Mouse (Mus musculus) neural tube, embryonic 12.5 days (tissue): ENCODE results near the gene Khdc3. TPM values are rescaled to one million over a fixed set of nuclear protein-coding genes. Genes with fewer than 3 reads are reported as not detected.
"Not testable (repeated sequence)": the region's sequence is repeated elsewhere in the genome, so short reads cannot be mapped to it uniquely, and the experiment has no call there.

Source experiments
- ATAC-seq: fragments of 200-750 bp; cut with Nextera tagmentation; 2 replicates; pipeline ENCODE4 v1.8.0; 2017; ENCODE audit warnings: low read depth, mild to moderate bottlenecking, moderate TSS enrichment, moderate library complexity; ENCODE audit not compliant: low FRiP score
- H3K27ac ChIP-seq: fragments of 300-500 bp; sonication (generic); 2 replicates; pipeline ENCODE4 v1.5.1; 2016
- H3K27me3 ChIP-seq: fragments of 300-500 bp; sonication (generic); replicated peaks from 2 replicates; pipeline ENCODE4 v1.6.1; 2016; ENCODE audit warnings: mild to moderate bottlenecking
- H3K36me3 ChIP-seq: fragments of 300-500 bp; sonication (generic); 2 replicates; pipeline ENCODE4 v1.6.1; 2016; ENCODE audit warnings: mild to moderate bottlenecking
- H3K4me1 ChIP-seq: fragments of 300-500 bp; sonication (generic); 2 replicates; pipeline ENCODE4 v1.6.1; 2016
- H3K4me2 ChIP-seq: fragments of 300-500 bp; sonication (generic); replicated peaks from 2 replicates; pipeline ENCODE4 v1.6.1; 2016; ENCODE audit warnings: mild to moderate bottlenecking
- H3K4me3 ChIP-seq: fragments of 300-500 bp; sonication (generic); 2 replicates; pipeline ENCODE4 v1.5.1; 2016
- H3K9ac ChIP-seq: fragments of 300-500 bp; sonication (generic); 2 replicates; pipeline ENCODE4 v1.6.1; 2016; ENCODE audit warnings: mild to moderate bottlenecking
- H3K9me3 ChIP-seq: fragments of 300-500 bp; sonication (generic); 2 replicates; pipeline ENCODE4 v1.6.1; 2016; ENCODE audit warnings: mild to moderate bottlenecking
- WGBS: fragments of 180-500 bp; shearing (Covaris S2); methylation state at CpG from one replicate; pipeline ENCODE4 v1.1.7; 2016; 5-methylcytosine and 5-hydroxymethylcytosine counted together
- polyA plus RNA-seq: library from polyadenylated mRNA; unstranded; fragments of >200 nt; fragmentation: Nextera tagmentation; extraction: Ambion mirVana; gene quantifications from 2 replicates; pipeline ENCODE4 v1.2.1, GENCODE M21; 2016

Gene Khdc3
- polyA plus RNA-seq, 1 experiment from 2014 or later = not detected

DNA sequence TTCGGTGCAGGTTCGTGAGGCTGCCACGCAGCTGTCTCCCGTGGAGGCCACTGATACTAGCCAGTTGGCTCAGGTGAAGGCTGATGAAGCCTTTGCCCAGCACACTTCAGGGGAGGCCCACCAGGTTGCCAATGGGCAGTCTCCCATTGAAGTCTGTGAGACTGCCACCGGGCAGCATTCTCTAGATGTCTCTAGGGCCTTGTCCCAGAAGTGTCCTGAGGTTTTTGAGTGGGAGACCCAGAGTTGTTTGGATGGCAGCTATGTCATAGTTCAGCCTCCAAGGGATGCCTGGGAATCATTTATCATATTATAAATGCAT lies 2.2 kb downstream of the Khdc3 start:
- no peak overlapping the region for H3K27ac ChIP-seq

DNA sequence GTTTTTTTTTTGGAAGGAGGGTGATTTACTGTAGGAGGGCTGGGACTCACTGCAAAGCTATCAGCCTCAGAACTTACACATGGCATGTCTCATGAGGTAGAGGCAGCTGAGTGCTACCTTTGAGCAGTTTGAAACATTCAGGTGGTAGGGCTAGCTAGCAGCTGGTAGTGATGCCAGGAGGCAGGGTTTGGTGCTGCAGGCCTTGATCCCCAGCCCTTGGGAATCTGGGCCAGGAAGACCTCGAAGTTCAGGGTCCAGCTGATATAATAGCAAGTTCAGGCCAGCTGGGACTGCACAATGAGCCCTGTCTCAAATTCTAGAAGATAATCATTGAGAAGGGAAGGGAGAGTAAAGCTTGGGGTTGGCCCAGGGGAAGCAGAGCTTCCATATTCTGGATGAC lies 3.5 kb downstream of the Khdc3 start:
- Histone ChIP-seq H3K27ac (no peak overlapping the region), H3K9ac (no peak overlapping the region), H3K36me3 (no peaks in the 10 kb centered on the region), H3K4me2 (no peak overlapping the region), H3K9me3 (no peaks in the 10 kb centered on the region), H3K4me3 (no peak overlapping the region), H3K4me1 (peaks cover 11% of the 10 kb centered on the region; the same call in 1 of the 2 replicates), H3K27me3 (peaks cover 36% of the 10 kb centered on the region)
- WGBS = 74% methylated on average over 1 of the region's 1 CpGs
- no peak for ATAC-seq

More for the DNA sequence above, 2.2 kb downstream of the Khdc3 start:
- Histone ChIP-seq H3K4me2 (peak overlapping the region; percentile 90), H3K4me3 (peak overlapping the region; percentile 46), H3K36me3 (no peaks in the 10 kb centered on the region), H3K9me3 (no peaks in the 10 kb centered on the region), H3K4me1 (peaks cover 11% of the 10 kb centered on the region; the same call in 1 of the 2 replicates), H3K27me3 (peaks cover 36% of the 10 kb centered on the region), H3K9ac (peak overlapping the region; percentile 66)
- ATAC-seq = 0 out of 2 replicates have a peak, but pooled peaks have one; percentile 21
- WGBS = 49% methylated on average over 5 of the region's 5 CpGs

DNA sequence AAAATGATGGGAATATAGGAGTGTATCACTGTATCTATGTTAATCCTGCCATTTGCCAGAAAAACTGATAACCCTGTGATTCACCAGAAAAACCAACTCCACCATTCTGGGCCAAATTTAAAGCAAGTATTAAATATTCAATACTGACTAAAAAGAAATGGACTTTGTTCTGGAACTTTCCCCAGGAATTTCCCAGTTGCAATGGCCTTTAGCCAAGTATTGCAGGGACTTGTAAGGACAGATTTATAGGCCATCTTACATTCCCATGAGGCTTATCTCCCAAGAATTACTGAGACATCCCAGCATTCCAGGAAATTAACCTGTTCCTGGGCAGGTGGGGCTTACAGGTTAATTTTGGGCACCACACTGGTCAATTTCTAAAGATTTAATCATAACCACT lies 4.1 kb downstream of the Khdc3 start:
- Histone ChIP-seq H3K4me2 (no peak overlapping the region), H3K9me3 (no peaks in the 10 kb centered on the region), H3K4me1 (peaks cover 11% of the 10 kb centered on the region; the same call in 1 of the 2 replicates), H3K27ac (no peak overlapping the region), H3K27me3 (peaks cover 36% of the 10 kb centered on the region), H3K36me3 (no peaks in the 10 kb centered on the region), H3K4me3 (no peak overlapping the region), H3K9ac (no peak overlapping the region)
- no peak for ATAC-seq

DNA sequence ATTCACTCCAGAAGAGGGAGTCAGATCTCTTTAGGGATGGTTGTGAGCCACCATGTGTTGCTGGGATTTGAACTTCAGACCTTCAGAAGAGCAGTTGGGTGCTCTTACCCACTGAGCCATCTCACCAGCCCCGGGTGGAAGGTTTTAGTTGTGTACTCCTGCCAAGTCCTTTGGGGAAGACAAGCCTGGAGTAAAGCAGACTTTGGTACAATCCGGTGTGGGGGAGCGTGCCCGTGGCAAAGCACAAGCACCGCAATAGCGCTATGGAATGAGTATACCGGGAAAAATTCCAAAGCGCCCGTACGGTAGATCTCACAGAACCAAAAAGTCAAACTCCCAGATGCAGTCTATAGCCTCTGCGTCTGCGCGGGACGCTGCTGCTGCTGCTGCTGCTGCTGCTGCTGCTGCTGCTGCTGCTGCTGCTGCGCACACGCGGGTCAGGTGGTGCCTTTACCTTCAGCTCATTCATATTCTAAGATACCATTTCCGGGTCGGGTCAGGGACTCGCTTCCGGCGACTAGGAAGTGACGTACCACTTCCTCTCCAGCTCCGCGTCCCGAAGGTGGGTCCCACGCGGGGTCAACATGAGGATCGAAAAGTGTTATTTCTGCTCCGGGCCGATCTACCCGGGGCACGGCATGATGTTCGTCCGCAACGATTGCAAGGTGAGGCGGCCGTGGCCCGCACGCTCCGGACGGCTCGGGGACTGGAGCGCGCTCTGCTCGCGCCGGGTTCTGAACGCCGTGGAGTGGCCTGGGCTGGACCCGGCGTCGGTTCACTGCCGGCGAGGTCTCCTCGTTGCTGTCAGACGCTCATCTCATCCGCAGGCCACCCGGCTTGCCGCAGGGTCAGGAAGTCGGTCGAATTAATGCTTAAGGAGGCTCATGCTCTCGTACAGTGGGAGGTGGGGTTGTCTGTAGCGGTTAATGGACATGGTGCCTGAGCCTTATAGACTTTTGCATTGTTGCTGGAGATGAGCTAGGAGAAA lies 11.6 kb downstream of the Khdc3 start, which contains the start of gene Rsl24d1:
TSS of gene Rsl24d1 (plus strand) at position 508 of the 988 bp plus-strand sequence.
- Histone ChIP-seq H3K27me3 (no peaks in the 10 kb centered on the region), H3K4me1 (peaks cover 9% of the 10 kb centered on the region), H3K4me3 (peak within 1 kb of the TSS; percentile 92), H3K9me3 (no peaks in the 10 kb centered on the region), H3K9ac (peak within 1 kb of the TSS; percentile 78), H3K4me2 (peak within 1 kb of the TSS; percentile 85), H3K27ac (no peak within 1 kb of the TSS), H3K36me3 (peaks cover 24% of the 10 kb centered on the region)
- under 1% methylated on average over 64 of the region's 64 CpGs for WGBS
- peak; percentile 97 for ATAC-seq

DNA sequence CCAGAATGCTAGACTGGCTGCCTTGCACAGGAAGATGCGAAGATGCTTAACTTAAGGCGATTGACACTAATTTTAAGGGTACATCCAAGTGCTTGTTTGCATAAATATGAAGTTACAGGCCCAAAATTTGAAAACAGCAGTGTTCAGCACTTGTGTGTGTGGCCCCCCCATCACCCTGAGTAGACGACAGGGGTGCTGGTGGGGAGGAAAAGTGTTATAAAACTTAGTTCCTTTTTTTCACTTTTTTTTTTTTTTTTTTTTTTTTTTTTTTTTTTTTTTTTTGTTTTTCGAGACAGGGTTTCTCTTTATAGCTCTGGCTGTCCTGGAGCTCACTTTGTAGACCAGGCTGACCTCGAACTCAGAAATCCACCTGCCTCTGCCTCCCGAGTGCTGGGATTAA lies 15.1 kb downstream of the Khdc3 start:
- H3K4me2 ChIP-seq, H3K4me1 ChIP-seq, H3K9ac ChIP-seq, H3K27ac ChIP-seq, H3K27me3 ChIP-seq, H3K4me3 ChIP-seq, H3K9me3 ChIP-seq, ATAC-seq: not testable (repeated sequence)
- peaks cover 48% of the 10 kb centered on the region for H3K36me3 ChIP-seq
- WGBS = 89% methylated on average over 6 of the region's 6 CpGs

DNA sequence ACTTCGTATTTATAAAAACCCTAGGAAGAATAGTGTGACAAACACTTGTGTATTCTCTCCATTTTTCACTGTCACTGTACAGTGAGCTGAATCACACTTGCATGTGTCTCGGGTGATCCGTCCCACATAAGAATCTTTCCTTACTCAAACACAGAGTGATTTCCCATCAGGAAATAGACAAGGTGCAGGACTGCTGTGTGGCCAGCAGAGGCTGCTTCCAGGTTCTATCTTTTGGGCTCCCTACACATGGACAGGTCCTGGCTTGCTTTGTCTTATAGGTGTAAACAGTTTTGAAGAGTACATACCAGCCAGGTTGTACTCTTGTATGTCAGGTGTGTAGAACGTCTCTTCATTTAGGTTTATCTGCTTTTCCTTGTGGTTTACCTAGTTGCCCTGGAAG lies 16.4 kb downstream of the Khdc3 start:
- H3K27ac ChIP-seq = no peak overlapping the region
- ATAC-seq = no peak
- H3K9ac ChIP-seq = no peak overlapping the region
- no peaks in the 10 kb centered on the region for H3K9me3 ChIP-seq
- peaks cover 9% of the 10 kb centered on the region for H3K4me1 ChIP-seq
- H3K27me3 ChIP-seq = no peaks in the 10 kb centered on the region
- H3K36me3 ChIP-seq = peaks cover 52% of the 10 kb centered on the region
- no peak overlapping the region for H3K4me3 ChIP-seq
- WGBS = 91% methylated on average over 4 of the region's 4 CpGs
- H3K4me2 ChIP-seq = no peak overlapping the region

DNA sequence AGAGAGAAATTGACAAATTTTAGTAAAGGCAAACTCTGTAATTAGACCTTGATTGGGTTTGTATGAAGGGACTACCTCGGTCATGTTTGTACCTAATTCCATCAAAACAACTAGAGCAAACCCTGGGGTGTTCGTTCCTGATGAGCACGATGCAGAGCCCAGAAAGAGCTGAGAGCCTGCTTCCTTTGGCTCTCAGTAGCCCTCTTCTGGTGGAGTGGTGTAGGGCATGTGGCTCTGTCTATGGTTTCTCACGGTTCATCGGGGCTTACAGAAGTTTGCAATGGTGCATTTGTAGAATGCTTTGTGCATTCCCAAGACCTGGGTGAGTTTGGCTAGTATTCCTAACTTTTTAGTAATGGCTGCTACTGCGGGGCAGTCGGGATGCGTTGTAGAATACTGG lies 20.1 kb downstream of the Khdc3 start:
- Histone ChIP-seq H3K9ac (no peak overlapping the region), H3K36me3 (peaks cover 74% of the 10 kb centered on the region), H3K4me2 (no peak overlapping the region), H3K4me1 (no peaks in the 10 kb centered on the region), H3K9me3 (no peaks in the 10 kb centered on the region), H3K27me3 (no peaks in the 10 kb centered on the region), H3K4me3 (no peak overlapping the region), H3K27ac (no peak overlapping the region)
- WGBS = 83% methylated on average over 8 of the region's 8 CpGs
- no peak for ATAC-seq

DNA sequence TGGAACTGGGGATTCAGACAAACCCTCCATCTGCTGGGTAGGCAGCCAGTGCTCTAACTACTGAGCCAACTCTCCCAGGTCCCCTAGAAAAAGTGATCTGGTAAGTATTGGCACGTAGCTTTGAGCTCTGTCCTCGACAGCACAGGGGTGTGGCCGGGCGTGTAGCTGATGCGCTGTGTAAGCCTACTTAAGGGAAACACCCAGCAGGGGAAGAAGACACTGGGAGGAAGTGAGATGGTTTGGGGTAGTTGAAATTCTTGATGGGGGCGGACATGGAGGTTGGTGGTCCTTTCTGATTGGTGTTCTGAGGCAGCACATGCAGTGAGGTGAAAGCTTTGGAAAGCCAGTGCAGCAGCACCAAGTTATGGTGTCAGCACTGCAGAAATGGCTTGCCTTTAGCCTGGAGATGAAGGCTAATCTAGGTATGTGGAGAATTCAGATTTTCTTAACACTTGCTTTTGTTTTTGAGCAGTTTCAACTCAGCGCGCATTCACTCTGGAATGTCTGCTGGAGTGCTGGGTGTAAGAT lies 23.5 kb downstream of the Khdc3 start:
- Histone ChIP-seq H3K9me3 (no peaks in the 10 kb centered on the region), H3K4me1 (no peaks in the 10 kb centered on the region), H3K9ac (no peak overlapping the region), H3K36me3 (peaks cover 81% of the 10 kb centered on the region), H3K4me3 (no peak overlapping the region), H3K4me2 (no peak overlapping the region), H3K27ac (no peak overlapping the region), H3K27me3 (no peaks in the 10 kb centered on the region)
- WGBS = 91% methylated on average over 8 of the region's 8 CpGs
- no peak for ATAC-seq

DNA sequence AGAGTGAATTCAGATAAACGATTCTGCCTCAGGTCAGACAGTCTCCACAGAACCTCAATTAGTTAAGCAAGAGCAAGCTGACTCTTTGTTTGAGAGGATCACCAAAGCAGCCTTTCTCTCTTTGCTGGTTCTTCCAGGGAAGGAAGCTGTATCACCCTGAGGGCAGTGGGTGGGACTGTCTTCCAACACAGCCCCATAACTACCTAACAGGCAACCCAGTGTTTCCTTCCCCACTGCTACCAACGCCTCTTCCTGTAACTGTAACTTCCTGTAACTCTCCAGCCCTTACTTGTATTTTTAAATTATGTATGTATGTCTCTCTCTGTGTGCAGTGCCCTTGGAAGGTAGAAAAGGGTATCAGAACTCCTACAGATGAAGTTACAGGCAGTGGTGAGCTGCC lies 25.8 kb downstream of the Khdc3 start:
- no peak for ATAC-seq
- H3K9ac ChIP-seq = no peak overlapping the region
- peaks cover 61% of the 10 kb centered on the region for H3K36me3 ChIP-seq
- no peaks in the 10 kb centered on the region for H3K27me3 ChIP-seq
- no peak overlapping the region for H3K4me2 ChIP-seq
- H3K4me3 ChIP-seq = no peak overlapping the region
- H3K4me1 ChIP-seq = no peaks in the 10 kb centered on the region
- WGBS = 83% methylated on average over 2 of the region's 2 CpGs
- H3K9me3 ChIP-seq = no peaks in the 10 kb centered on the region
- H3K27ac ChIP-seq = no peak overlapping the region

DNA sequence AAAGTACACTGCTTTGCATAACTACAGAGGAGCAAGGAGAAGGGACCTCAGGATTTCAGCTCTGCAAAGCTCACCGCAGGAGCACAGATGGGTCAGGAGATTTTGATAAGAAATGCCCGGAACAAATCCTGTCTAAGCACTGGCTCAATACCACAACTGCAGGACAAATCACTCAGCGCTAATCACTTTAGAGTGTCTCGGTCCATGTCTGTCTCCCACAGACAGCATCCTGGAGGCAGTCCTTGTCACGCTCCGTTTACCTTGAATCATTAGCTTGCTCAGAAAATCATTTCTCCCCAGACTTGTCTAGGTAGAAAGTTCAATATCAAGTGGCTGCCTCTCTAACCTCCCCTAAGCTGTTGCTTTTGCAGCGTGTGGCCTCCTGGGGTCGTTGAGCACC lies 28.2 kb downstream of the Khdc3 start:
- H3K27me3 ChIP-seq = no peaks in the 10 kb centered on the region
- no peaks in the 10 kb centered on the region for H3K9me3 ChIP-seq
- H3K36me3 ChIP-seq = peaks cover 46% of the 10 kb centered on the region
- no peak overlapping the region for H3K27ac ChIP-seq
- H3K9ac ChIP-seq = no peak overlapping the region
- ATAC-seq = no peak
- WGBS = 79% methylated on average over 8 of the region's 8 CpGs
- no peak overlapping the region for H3K4me3 ChIP-seq
- no peak overlapping the region for H3K4me2 ChIP-seq
- no peaks in the 10 kb centered on the region for H3K4me1 ChIP-seq

DNA sequence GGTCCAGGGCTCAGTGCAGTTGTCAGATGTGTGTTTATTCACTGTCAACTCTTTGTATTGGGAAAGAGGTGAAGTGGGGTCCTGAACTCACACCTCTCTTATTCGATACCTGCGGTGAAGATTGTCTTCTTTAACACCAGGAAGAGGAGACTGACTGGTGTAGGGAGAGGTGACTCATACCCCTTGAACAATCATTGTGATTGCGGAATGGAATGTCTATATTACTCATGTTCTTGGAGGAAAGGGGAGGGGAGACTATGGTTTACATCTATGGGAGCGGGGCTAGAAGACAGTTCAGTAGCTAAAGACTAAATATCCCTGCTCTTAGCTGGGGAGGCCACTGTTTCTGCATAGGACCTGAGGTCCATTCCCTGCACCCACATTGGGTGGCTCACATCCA lies 28.9 kb downstream of the Khdc3 start:
- no peak overlapping the region for H3K27ac ChIP-seq
- no peaks in the 10 kb centered on the region for H3K27me3 ChIP-seq
- H3K4me2 ChIP-seq = no peak overlapping the region
- ATAC-seq = no peak
- H3K9ac ChIP-seq = no peak overlapping the region
- no peaks in the 10 kb centered on the region for H3K9me3 ChIP-seq
- no peaks in the 10 kb centered on the region for H3K4me1 ChIP-seq
- H3K4me3 ChIP-seq = no peak overlapping the region
- WGBS = 88% methylated on average over 4 of the region's 4 CpGs
- peaks cover 40% of the 10 kb centered on the region for H3K36me3 ChIP-seq

DNA sequence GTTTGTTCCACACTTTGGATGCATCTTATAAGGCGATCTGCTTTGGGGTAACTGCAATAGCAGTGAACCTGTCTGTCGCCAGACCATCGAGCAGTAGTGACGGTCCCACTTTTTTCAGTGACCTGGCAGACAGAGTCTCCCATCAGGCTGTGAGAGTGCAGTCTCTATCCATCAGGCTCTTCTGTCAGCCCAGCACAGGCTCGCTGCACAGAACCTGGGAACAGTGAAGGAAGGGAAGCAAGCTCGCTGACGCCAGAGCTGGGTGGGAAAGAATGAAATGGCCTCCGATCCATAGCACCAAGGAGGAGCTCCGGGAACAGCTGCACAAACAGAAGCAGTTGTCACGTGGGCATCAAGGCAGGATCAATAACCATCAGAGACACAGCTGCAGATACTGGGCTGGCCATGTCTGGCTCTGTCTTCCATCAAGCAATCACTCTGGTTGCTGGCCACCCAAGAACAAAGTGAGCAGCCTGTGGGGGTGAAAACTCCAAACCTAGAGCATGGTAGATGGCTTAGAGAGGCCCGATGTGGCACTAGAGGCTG lies 35.8 kb downstream of the Khdc3 start:
- no peak overlapping the region for H3K9ac ChIP-seq

More for the DNA sequence above, 35.8 kb downstream of the Khdc3 start:
- H3K27ac ChIP-seq = no peak overlapping the region
- 68% methylated on average over 11 of the region's 11 CpGs for WGBS
- H3K27me3 ChIP-seq = no peaks in the 10 kb centered on the region
- H3K4me2 ChIP-seq = no peak overlapping the region
- H3K9me3 ChIP-seq = no peaks in the 10 kb centered on the region
- no peak overlapping the region for H3K4me3 ChIP-seq
- no peaks in the 10 kb centered on the region for H3K4me1 ChIP-seq
- H3K36me3 ChIP-seq = no peaks in the 10 kb centered on the region
- no peak for ATAC-seq
